Mouse (Mus musculus) Patski (cell line): ENCODE results near the gene Gm38655. TPM values are rescaled to one million over a fixed set of nuclear protein-coding genes. Genes with fewer than 3 reads are reported as not detected.
"Not testable (repeated sequence)": the region's sequence is repeated elsewhere in the genome, so short reads cannot be mapped to it uniquely, and the experiment has no call there.

Experiments
- ATAC-seq: fragments of 100-300 bp; one replicate; pipeline ENCODE4 v1.8.0; 2021
- CTCF ChIA-PET: fragments of 350-600 bp; sonication (Branson Sonifier 250); formaldehyde crosslinking; loops from one replicate; lab custom pipeline; 2022; ENCODE audit warnings: inconsistent platforms; lab: Charles Lee
- POLR2A ChIA-PET: fragments of 350-600 bp; sonication (Branson Sonifier 250); formaldehyde crosslinking; loops from one replicate; lab custom pipeline; 2022; ENCODE audit warnings: antibody characterized with exemption, inconsistent platforms; lab: Charles Lee
- DNase-seq: peaks from one replicate; pipeline ENCODE4 v3.0.0-alpha.2; 2011; ENCODE audit warnings: low read depth, low spot score
- H3K27me3 ChIP-seq: fragments of 371-371 bp; one replicate; pipeline ENCODE4 v1.5.1; 2021
- CTCF ChIP-seq: fragments of 100-300 bp; IDR thresholded peaks from one replicate; pipeline ENCODE4 v1.5.1; 2021
- in situ Hi-C: fragments of 300-500 bp; cut with MboI; formaldehyde crosslinking; loops from 3 replicates; pipeline ENCODE4 v1.11.1; 2018; ENCODE audit warnings: low pct_unique_long_range_greater_than_20kb, mixed read lengths
- polyA plus RNA-seq: library from polyadenylated mRNA; unstranded; gene quantifications from one replicate; pipeline ENCODE4 v1.2.3, GENCODE M21; 2021

The Gm38655 gene
- polyA plus RNA-seq: not detected

- CTCF ChIA-PET: no interaction called here
- DNase-seq: no peak
- in situ Hi-C loops: no loop called here
- no peak for ATAC-seq
- peaks cover 10% of the 10 kb centered on the region for H3K27me3 ChIP-seq
- POLR2A ChIA-PET: interaction anchor here (1.3 kb wide), 1 partner anchor 22 kb away, joined by 5 read pairs; no protein-coding TSS in a partner anchor
- TF ChIP-seq CTCF: no peak
Observed at GRCm38 (mm10) chr17:25175411-25175810, at the start of gene Gm38655. Gene Gm38655 (minus strand): TSS chr17:25175471.

GRCm38 (mm10) chr17:25224586-25225222, 49.4 kb upstream of the Gm38655 start:
- ChIA-PET POLR2A (interaction anchor here (0.8 kb wide), 1 partner anchor 48 kb away, joined by 3 read pairs; no protein-coding TSS in a partner anchor), CTCF (interaction anchor here (1.4 kb wide), 1 partner anchor 47 kb away, joined by 3 read pairs; no protein-coding TSS in a partner anchor)
- no peaks in the 10 kb centered on the region for H3K27me3 ChIP-seq
- ATAC-seq (no peak), DNase-seq (no peak)
- no peak for TF ChIP-seq CTCF
- in situ Hi-C loops: no loop called here

- in situ Hi-C loops: no loop called here
- DNase-seq: no peak
- no peak for ATAC-seq
- H3K27me3 ChIP-seq: no peaks in the 10 kb centered on the region
- POLR2A ChIA-PET: no interaction called here
- CTCF ChIA-PET: no interaction called here
- TF ChIP-seq CTCF: no peak
Observed at GRCm38 (mm10) chr17:25222951-25223601, 47.8 kb upstream of the Gm38655 start.

- DNase-seq, CTCF ChIA-PET, in situ Hi-C loops, POLR2A ChIA-PET, H3K27me3 ChIP-seq: not testable (repeated sequence)
- ATAC-seq: peak; percentile 48
Observed at GRCm38 (mm10) chr17:25222504-25222940, 47.3 kb upstream of the Gm38655 start.

GRCm38 (mm10) chr17:25221821-25222503, 46.7 kb upstream of the Gm38655 start:
- DNase-seq (no peak), ATAC-seq (peak; percentile 15)
- ChIA-PET POLR2A (no interaction called here), CTCF (interaction anchor here (1.1 kb wide), 1 partner anchor 207 kb away, joined by 3 read pairs; the partner anchor contains the start of gene Cramp1l)
- H3K27me3 ChIP-seq: no peaks in the 10 kb centered on the region
- in situ Hi-C loops: no loop called here
- TF ChIP-seq CTCF: no peak

- CTCF ChIA-PET: interaction anchor here (1.1 kb wide), 1 partner anchor 205 kb away, joined by 3 read pairs; the partner anchor contains the start of gene Cramp1l
- H3K27me3 ChIP-seq: no peaks in the 10 kb centered on the region
- no peak for TF ChIP-seq CTCF
- POLR2A ChIA-PET: no interaction called here
- ATAC-seq: no peak
- no peak for DNase-seq
- in situ Hi-C loops: no loop called here
Observed at GRCm38 (mm10) chr17:25220746-25221145, 45.5 kb upstream of the Gm38655 start.

- CTCF ChIA-PET: no interaction called here
- in situ Hi-C loops: no loop called here
- no peak for TF ChIP-seq CTCF
- DNase-seq (no peak), ATAC-seq (no peak)
- H3K27me3 ChIP-seq: no peaks in the 10 kb centered on the region
- POLR2A ChIA-PET: no interaction called here
Observed at GRCm38 (mm10) chr17:25219492-25220295, 44.4 kb upstream of the Gm38655 start.

- no peak for TF ChIP-seq CTCF
- H3K27me3 ChIP-seq: no peaks in the 10 kb centered on the region
- POLR2A ChIA-PET: interaction anchor here (0.5 kb wide), 1 partner anchor 495 kb away, joined by 3 read pairs; the partner anchor contains the start of gene Ndufb10
- CTCF ChIA-PET: no interaction called here
- DNase-seq (no peak), ATAC-seq (no peak)
- in situ Hi-C loops: no loop called here
Observed at GRCm38 (mm10) chr17:25218967-25219366, 43.7 kb upstream of the Gm38655 start.

GRCm38 (mm10) chr17:25215431-25215830, 40.2 kb upstream of the Gm38655 start:
- no peaks in the 10 kb centered on the region for H3K27me3 ChIP-seq
- in situ Hi-C loops: no loop called here
- DNase-seq (no peak), ATAC-seq (no peak)
- ChIA-PET POLR2A (no interaction called here), CTCF (no interaction called here)
- no peak for TF ChIP-seq CTCF

GRCm38 (mm10) chr17:25211705-25212104, 36.4 kb upstream of the Gm38655 start:
- no peak for DNase-seq
- POLR2A ChIA-PET: no interaction called here
- CTCF ChIA-PET: no interaction called here
- H3K27me3 ChIP-seq: no peaks in the 10 kb centered on the region
- no peak for TF ChIP-seq CTCF
- in situ Hi-C loops: no loop called here
- ATAC-seq: no peak
